Mouse (Mus musculus): ENCODE results near the gene Enc1. TPM values are rescaled to one million over a fixed set of nuclear protein-coding genes. Genes with fewer than 3 reads are reported as not detected.

Gene Enc1
- 100 to 1,000 TPM; 570 to 627 TPM for total RNA-seq (2021)

DNA sequence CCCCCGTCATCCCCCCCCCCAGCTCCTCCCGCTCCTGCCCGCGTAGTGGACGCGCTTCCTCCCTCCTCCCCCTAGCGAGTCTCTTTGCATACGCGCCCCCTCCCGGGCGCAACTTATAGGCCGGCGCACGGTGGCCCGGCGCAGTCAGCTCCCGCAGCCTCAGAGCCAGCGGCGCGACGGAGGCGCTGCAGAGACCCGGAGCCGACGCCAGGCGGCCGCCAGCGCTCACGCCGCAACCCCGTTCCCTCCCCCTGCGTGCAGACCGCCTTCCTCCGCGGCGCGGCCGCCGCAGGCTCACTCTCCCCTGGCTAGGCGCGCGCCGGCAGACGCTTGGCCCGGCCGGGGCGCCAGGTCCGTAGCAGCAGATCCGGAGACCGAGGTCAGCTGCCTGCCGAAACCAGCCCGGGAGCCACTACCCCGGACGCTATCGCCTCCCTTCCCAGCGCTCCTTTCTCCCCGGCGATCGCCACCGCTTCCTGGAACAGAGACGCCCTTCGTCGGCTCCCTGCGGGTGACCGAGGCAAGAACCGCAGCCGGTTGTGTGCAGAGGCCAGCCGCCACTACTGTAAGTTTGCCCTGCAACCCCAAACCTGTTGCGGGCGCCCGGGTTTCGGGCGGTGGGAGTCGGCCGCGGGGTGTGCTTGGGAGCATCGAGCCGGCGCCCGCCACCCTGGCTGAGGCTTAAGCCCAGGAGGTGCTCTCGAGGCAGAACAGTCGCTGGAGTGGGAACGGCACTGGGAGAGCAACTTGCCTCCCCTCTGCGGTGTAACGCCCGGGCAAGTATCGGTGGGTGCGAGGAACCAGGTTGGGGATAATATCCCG, at the start of gene Enc1:
TSS of gene Enc1 (plus strand) at position 141 of the 822 bp plus-strand sequence.
- DNase-seq (ENCODE audit: low spot score in 2 of 2): peak; percentile 90 to 91
- intact Hi-C loops (cut with DNase I): loop anchor here (5.0 kb wide), 5 partner anchors 201 to 526 kb away; no protein-coding TSS in a partner anchor

DNA sequence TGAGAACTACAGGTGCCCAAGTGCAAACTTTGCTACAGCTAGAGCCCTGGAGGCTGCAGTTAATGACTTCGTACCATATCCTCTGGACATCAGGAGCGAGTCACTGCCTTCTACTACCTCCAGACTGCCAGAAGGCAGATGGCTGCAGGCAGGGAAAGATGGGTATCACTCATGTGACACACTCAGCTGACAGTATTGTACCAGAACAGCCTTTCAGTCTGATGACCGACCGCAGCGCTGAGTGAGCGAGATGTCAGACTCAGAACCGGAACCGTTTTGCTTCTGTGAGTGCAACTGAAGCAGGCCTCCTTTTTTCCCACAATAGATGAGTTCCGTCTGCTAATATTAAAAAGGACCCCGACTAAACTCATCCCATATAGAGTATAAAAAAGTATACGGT, 48.3 kb upstream of the Enc1 start:
- no peak for DNase-seq (ENCODE audit: low spot score in 2 of 2)
- intact Hi-C loops (cut with DNase I): no loop called here

DNA sequence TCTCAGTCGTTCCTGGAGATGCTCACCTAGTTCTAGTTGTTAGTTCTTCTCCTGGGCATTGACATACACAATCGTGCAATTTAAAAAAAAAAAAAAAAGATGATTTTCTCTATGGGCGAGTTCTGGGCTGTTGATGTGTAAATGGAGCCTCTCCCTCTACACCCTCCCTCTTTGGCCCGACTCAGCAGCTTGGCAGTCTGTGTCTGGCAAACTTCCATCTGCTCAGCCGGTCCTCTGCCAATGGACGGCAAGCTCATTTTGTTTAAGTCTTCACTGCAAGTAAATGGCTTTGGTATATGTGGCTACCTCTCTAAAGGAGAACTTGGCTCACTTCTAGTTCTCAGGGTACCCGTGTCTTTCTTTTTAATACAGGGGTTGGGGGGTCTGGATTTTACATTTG, 47.5 kb upstream of the Enc1 start:
- intact Hi-C loops (cut with DNase I): no loop called here
- peak; percentile 52 to 53 for DNase-seq (ENCODE audit: low spot score in 2 of 2)

DNA sequence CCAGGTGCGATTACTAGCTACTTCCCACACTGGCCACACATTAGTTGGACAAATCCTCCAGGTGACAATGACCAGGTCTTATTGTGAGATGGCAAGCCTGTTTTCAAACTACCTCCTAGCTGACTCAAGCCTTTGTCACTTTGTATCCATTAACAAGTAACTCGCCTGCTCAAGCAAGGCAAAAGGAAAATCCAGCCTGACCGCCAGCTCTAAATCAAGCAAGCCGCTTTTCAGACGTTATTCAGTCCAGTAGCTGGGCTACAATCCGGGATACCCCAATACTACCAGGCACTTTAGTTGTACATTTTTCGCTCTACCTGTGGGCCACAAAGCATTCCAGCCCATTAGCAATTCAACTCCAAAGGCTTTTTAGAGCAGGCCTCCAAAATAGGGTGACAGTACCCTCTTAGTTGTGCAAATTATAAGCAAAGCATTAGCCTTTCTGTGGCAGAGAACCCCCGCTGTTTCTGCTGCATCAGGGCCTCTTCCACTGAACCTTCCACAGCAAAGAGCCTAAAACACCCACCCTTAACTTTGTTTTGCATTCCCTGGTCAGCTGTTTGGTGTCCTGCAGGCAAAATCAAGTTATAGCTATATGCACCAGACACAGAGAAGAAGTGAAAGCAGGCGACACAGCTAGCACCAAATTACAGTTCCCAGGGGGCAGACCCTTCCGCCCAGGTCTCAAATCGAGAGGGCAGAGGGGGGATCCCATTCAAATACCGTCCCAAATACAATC, 44.5 kb upstream of the Enc1 start:
- intact Hi-C loops (cut with DNase I): no loop called here
- DNase-seq (ENCODE audit: low spot score in 2 of 2): no peak

DNA sequence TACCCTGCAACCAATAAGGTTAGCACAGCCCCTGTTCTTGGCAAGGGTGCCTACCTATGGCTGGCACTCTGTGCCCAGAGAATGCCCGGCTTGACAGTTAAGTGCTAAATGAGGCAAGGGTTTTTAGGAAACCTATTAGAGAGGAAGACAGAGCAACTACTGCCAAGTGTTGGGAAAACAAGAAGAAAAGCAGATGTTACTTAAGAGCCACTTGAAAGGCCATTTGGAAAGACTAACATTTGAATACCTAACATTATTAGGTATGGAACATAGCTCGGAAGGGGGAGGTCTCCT, 44.0 kb upstream of the Enc1 start:
- DNase-seq (ENCODE audit: low spot score in 2 of 2): no peak
- intact Hi-C loops (cut with DNase I): no loop called here

DNA sequence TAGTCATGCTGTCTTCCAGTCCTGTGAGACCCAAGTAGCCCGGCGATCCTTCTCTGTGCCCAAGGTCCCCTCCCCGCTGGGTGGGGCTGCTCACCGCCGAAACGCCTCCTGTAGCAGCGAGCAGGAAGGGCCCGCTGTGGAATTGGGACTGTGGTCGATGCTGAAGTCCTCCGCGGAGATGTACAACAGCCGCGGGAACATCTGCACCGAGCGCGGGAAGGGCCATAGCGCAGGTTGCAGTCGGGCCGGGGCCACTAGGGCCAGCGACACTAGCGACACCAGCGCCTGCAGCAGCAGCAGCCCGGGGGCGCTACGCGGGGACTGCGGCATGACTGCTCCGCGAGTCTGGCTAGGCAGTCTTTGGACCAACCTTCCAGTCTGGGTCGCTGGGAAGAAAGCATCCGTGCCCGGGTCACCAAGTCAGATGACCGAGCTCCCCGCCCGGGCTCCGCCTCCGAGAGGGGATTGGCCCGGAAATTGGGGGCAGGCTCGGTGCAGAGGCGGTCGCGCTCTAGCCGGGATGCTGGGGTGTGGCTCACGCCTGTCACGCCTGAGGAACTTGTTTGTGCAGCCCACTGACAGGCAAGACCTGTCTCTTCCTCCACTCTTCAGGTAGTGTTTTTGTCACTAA, 42.9 kb upstream of the Enc1 start, which contains the start of gene Hexb:
TSS of gene Hexb (minus strand) at position 426 of the 631 bp plus-strand sequence.
- DNase-seq (ENCODE audit: low spot score in 2 of 2): peak; percentile 87 to 90
- intact Hi-C loops (cut with DNase I): no loop called here

DNA sequence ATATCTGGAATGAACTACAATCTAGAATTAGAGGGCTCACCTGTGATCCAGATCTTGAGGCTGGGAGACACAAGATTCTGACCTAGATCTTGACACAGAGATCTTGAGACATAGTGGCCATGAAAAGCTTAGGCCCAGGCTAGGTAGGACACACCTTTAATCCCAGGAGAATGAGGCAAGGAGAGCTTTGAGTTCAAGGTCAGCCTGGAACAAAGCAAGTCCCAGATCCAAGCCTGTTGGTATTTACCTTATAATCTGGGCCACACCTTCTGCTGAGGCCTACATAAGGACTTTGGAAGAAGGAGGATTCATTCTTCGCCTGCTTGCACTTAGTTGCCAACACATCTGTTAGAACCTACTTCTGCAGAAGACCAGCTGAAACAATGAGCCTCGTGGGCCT, 41.8 kb upstream of the Enc1 start:
- DNase-seq (ENCODE audit: low spot score in 2 of 2): no peak
- intact Hi-C loops (cut with DNase I): no loop called here

DNA sequence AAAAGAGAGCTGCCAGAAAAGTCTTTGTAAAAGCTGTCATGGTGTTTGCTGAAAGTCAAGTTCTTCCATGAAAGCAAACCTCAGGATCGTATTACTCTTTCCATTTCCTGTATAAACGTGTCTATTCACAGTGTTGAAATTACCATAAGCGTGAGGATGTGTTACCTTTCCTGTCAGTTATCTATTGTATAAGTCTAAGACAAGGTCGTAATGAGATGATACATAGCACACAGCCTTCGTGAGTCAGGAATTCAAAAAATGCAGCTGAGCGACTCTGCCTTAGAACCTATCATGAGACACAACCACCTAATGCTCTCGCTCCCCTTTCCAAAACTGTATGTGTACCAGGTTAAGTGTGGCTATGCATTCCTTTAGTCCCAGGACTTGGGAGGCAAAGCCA, 39.8 kb upstream of the Enc1 start:
- DNase-seq (ENCODE audit: low spot score in 2 of 2): no peak
- intact Hi-C loops (cut with DNase I): no loop called here

DNA sequence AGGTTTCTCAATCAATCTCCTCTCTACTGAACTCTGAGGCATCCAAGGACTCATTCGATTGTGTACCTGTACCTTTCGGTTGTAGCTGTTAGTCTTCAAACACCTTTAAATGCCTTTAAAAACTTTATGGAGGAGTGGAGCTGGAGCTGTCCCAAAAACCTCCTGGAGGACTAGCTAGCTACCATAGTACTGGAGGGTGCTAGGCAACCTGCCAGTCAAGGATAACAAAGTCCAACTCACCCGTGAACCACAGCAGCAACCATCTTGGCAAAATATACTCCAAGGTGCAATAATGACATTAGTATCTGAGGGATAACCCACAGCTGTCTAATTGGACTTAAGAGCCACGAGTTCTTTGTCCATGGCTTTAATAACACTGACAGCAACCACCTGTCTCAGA, 39.0 kb upstream of the Enc1 start:
- DNase-seq (ENCODE audit: low spot score in 2 of 2): no peak
- intact Hi-C loops (cut with DNase I): no loop called here

DNA sequence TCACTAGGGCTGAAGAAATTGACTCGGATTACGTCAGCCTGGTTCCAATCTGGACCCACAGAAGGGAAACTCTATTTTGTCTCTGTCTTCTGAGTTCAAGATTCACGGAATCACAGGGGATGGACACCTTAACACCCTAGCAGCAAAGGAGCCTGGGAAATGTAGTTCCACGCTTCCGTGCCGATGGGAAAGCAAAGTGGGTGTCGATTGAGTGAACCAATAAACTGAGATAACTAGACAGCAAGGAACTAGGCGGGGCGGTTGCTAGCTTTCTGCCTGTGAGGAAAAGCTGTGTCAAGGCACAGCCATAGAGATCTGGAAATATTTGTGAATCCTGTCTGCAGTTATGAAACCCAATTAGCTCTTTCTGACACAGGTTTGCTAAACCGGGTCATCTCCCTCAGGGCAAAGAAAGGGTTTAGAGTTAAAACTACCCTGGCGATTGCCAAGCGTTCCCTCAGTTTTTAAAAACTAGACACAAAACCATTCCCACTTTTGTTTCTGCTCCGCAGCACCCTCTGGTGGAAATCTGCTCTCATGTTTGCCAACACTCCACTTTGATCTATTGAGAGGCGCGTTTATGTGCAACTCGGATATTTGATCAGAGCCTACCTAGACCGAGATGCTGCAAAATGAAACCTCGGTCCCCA, 35.7 kb upstream of the Enc1 start:
- intact Hi-C loops (cut with DNase I): no loop called here

DNA sequence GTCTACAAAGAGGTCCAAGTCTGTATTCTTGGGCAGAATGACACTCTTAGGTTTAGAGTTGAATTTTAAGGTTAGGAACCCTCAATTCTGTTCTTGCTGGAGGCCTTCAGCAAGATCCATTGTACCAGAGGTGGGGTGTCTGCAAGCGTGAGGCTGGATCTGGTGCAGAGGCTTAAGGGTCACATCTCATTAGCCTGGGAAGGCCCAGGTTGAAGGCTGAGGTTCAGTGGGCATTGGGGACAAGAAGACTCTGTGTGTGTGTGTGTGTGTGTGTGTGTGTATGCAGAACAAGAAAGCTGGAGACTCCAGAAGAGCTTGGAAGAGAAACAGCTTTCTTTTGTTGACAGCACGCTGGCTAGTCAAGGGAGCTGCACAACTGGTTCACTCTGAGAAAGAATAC, 34.9 kb upstream of the Enc1 start:
- DNase-seq (ENCODE audit: low spot score in 2 of 2): no peak
- intact Hi-C loops (cut with DNase I): no loop called here

More for the DNA sequence above, 35.7 kb upstream of the Enc1 start:
- DNase-seq (ENCODE audit: low spot score in 2 of 2): peak; percentile 80 to 85

DNA sequence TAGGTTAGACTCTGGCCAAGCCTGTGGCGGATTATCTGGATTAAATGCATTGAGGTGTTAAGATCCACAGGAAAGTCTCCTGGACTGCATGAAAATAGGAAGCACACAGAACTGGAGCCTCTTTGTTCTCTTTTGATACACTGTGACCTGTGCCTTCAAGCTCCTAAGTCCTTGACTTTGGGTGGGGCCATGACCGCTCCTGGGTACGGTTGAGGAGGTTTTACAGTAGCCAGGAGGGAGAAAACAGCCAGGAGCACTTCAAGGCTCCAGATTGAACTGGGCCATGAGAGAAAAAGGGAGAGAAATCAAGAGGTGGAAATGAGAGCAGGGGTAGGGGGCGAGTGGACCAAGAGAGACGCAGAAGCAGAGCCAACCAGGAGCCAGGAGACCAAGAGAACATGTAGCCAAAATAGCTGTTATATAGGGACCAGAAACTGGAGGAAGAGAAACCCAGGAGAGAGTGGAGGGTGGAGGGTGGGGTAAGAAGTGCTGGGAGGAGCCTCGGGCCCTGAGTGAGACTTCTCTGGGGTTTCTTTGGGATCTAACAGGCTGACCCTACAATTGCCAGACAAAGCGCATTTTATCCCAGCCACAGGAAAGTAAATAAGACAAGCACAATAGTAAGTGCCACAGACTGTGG, 33.3 kb upstream of the Enc1 start:
- intact Hi-C loops (cut with DNase I): no loop called here
- no peak for DNase-seq (ENCODE audit: low spot score in 2 of 2)

DNA sequence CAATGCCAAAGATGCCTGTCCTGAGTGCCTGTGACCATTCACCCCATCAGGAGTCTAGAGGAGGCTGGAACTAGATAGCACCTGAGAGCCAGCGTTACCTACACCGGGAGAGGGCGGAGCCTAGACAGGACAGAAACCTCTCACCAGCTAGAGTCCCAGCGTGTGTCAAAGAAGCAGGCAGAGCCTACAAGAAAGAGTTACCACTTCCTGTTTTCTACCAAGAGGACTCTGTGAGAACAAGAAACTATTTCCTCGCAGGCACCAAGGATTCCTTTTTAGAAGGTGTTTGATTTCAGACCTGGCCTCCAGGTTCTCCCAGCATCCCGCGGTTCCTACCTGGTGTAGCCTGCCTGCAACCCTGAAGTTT, 32.8 kb upstream of the Enc1 start:
- DNase-seq (ENCODE audit: low spot score in 2 of 2): no peak
- intact Hi-C loops (cut with DNase I): no loop called here

DNA sequence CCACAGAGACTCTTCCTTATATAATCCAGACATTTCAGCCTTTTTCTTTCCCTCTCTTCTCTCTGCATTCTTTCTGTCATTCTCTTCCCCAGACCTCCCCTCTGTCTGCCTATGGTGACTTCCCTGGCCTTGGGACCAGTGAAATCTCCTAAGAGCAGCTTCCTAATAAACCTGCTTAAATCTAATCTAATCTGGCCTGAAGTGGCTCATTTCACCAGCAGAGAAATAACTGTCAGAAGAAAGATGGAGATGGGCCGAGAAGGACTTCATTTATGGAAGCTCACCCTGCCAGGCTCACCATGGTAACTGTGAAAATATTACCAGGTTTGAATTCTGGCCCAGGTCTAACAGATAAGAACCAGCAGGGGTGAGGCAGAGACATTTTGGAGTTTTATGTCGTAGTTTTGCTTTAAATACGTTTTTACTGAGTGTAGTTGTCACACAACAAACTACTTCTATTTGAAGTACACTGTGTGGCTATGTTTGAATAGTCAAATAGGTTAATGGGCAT, 32.4 kb upstream of the Enc1 start:
- intact Hi-C loops (cut with DNase I): no loop called here
- DNase-seq (ENCODE audit: low spot score in 2 of 2): no peak

DNA sequence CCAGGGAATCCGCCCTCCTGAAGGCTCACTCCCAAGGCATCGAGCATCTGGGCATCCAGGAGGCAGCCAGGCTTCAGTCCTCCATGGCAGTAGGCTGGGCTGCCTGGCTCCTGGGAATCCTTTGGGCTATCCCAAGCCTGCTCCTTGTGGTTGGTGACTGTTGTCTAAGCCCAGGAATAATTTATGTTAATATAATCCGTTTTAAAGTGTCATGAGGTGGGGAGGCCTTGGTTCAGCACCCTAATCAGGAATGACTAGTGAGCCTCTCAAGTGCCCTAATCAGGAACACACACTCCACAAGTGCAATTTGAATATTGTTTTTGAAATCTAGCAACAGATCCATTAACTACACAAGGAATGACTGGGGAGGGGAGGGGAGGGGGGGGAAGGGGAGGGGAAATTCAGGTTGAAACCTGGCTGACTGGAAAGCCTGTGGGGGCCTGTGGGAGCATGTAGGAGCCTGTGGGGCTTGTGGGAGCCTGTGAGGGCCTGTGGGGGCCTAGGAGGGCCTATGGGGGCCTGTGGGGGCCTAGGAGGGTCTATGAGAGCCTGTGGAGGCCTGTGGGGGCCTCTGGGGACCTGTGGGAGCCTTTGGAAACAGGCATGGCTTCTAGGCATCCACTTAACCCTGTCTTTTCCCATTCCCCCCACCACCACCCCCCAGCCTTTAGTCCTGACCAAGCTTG, 26.2 kb upstream of the Enc1 start:
- DNase-seq (ENCODE audit: low spot score in 2 of 2): no peak
- intact Hi-C loops (cut with DNase I): no loop called here

DNA sequence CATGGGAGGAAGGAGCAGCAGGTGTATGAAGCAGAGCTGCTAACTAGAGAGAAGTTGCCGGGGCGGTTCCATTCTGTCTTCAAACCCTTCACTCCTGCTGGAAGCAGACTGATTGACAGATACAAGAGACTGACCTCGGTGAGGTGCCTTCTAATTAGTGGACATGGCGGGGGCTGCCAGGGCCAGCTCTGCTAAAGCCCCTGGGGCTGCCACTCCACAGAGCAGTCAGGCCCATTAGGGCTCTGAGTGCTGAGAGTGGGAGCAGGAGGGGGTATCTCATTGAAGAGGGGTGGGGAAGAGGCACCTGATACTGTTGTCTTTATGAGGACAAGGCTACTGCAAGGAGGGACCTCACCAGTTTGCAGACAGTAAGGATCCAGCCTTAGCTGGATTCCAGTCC, 25.3 kb upstream of the Enc1 start:
- intact Hi-C loops (cut with DNase I): no loop called here

DNA sequence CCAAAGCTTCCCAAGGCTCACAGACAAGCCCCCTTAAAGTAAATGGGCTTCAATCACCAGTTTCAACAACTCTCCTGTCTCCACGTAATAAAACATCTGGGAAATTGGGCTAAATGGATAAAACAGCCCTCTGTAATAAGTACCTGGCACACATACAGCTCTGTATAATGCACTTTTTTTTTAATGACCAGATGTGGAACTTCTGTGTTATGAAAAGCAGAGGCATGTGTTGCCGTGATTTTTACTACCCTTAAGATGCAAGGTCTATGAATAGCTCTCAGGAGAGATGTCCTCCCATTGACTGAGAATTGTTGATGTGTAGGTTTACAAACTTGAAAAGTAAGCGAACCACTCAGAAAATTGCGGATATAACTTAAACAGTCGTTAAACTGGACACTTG, 24.7 kb upstream of the Enc1 start:
- intact Hi-C loops (cut with DNase I): no loop called here
- DNase-seq (ENCODE audit: low spot score in 2 of 2): no peak

More for the DNA sequence above, 25.3 kb upstream of the Enc1 start:
- DNase-seq (ENCODE audit: low spot score in 2 of 2): no peak

DNA sequence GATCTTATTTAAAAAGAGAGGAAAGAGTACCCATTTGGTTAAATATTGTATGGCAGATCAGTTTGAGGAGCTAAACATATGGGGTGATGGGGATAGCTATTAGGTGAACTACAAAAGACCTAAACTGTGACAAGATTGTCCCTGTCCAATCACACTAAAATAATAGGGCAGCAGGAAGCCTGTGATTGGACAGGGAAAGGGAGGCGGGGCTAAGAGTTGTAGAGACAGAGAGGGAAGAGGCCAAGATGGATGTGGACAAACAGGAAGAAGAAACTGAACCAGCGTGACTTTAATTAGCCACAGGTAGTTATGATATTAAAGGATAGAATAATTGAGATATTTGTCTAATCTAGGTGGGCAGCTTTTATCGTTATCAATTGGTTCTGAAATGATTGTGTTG, 20.9 kb upstream of the Enc1 start:
- intact Hi-C loops (cut with DNase I): no loop called here
- no peak for DNase-seq (ENCODE audit: low spot score in 2 of 2)

DNA sequence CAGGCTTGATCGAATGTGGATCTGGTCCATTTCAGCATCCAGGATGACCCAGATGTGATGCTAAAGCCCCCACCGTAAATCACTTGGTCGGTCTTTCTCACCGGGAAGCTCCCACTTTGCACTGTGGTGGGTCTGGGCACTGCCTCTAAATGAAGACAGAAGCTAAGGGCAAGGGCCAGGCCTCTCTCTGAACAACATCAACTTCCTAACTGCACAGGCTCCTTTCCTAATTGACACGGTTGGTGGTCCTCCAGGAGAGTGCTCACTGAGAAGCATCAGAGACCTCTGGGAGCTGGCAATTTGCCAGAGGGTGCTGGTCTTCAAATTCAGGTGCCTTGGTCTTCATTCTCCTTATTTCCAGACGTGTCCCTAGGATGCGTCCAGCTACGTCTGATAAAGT, 17.0 kb upstream of the Enc1 start:
- intact Hi-C loops (cut with DNase I): no loop called here
- DNase-seq (ENCODE audit: low spot score in 2 of 2): no peak
